Comparison of ENCODE assay signal across 9 mouse cellular contexts in the genomic region with DNA sequence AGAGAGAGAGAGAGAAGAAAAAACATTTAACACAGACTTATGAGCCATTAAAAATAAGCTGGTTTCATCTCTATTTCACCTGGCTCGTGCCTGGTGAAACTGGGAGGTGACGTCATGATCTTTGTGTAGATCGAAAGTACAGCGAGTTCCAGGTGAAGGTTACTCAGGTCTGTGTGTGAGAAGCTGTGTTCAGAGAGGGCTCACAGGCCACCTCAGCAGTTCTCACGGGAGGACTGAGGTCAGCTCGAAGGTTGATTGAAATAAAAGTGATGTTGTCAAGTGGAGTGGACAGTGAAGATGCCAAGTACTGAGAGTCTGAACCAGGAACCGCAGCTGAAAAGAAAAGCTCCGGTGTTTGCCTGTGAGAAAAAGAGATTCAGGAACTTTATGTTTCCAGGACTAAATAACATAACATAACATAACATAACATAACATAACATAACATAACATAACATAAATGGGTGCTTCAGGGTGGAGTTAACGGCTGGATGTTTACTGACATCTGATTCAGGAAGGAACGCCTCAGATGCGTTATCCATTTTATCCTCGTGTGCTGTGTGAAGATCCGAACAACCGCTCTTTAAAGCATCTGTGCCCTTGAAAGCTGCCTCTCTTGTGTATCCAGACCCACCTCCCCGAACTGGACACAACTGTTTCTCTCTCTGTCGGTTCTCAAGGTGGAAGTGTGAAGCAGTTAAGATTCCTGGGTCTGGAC. TPM values are rescaled to one million over a fixed set of nuclear protein-coding genes. Genes with fewer than 3 reads are reported as not detected.
DNase-seq lines count a peak whose midpoint lies in the region; ATAC-seq and TF ChIP-seq lines count a peak whose summit lies in the region.
"Had no signal": no experiment of that assay in that cellular context is flagged by ENCODE, and none has a peak within 500 bp of the region (broad histone marks: within the 10 kb centered on the region; RNA-seq: fewer than 3 reads in every experiment).

No protein-coding gene starts in this region.

- no peak for ATAC-seq in heart, embryonic 16.5 days (replicated peaks; ENCODE audit: extremely low read depth, insufficient read depth, low FRiP score)
- ATAC-seq in hindbrain, postnatal 0 days: no peak

- peak overlapping the region; percentile 57 for H3K9ac ChIP-seq in heart, embryonic 16.5 days (ENCODE audit: low read length)
- no peak overlapping the region for H3K9ac ChIP-seq in heart, adult 2 months (ENCODE audit: low read depth, low read length)
- no peak overlapping the region for H3K9ac ChIP-seq in hindbrain, postnatal 0 days (replicated peaks; ENCODE audit: low read length)

- H3K9me3 ChIP-seq in heart, embryonic 16.5 days (replicated peaks; ENCODE audit: control insufficient read depth, low read length): no peaks in the 10 kb centered on the region
- no peaks in the 10 kb centered on the region for H3K9me3 ChIP-seq in hindbrain, postnatal 0 days (ENCODE audit: low read length)

- H3K4me1 ChIP-seq in heart, embryonic 16.5 days (ENCODE audit: control insufficient read depth, insufficient read depth, low read length): peaks cover 3% of the 10 kb centered on the region
- no peaks in the 10 kb centered on the region for H3K4me1 ChIP-seq in heart, adult 2 months (ENCODE audit: control insufficient read depth, insufficient read depth, low read length)
- H3K4me1 ChIP-seq in hindbrain, postnatal 0 days (ENCODE audit: insufficient read depth, low read length): no peaks in the 10 kb centered on the region

- no peak for TF ChIP-seq EP300 in heart, adult 2 months (IDR thresholded peaks at IDR 0.05; ENCODE audit: insufficient read depth, low read depth, low read length)

- H3K27me3 ChIP-seq in heart, embryonic 16.5 days (ENCODE audit: control insufficient read depth, insufficient read depth, low read length): no peaks in the 10 kb centered on the region
- H3K27me3 ChIP-seq in heart, adult 2 months (ENCODE audit: control insufficient read depth, insufficient read depth, low read length): no peaks in the 10 kb centered on the region
- H3K27me3 ChIP-seq in hindbrain, postnatal 0 days (ENCODE audit: insufficient read depth, low read length): no peaks in the 10 kb centered on the region

- no peaks in the 10 kb centered on the region for H3K79me2 ChIP-seq in heart, adult 2 months (replicated peaks; ENCODE audit: control insufficient read depth, insufficient read depth, low read length)

- TF ChIP-seq CTCF in heart, adult 2 months (IDR thresholded peaks at IDR 0.05): no peak
- TF ChIP-seq CTCF in hindbrain, postnatal 0 days (IDR thresholded peaks at IDR 0.05; ENCODE audit: low read depth): no peak

- no peak for DNase-seq in heart, adult 2 months
- peak; percentile 66 for DNase-seq in T-cell, adult 2 months (ENCODE audit: low spot score)
- no peak for DNase-seq in hindbrain, postnatal 0 days (ENCODE audit: low spot score)
- peak; percentile 30 for DNase-seq in lung, postnatal 36 days
- no peak for DNase-seq in cerebellum, postnatal 4 days (ENCODE audit: low spot score in 2 of 2)
- no peak for DNase-seq in frontal cortex, postnatal 25 days (ENCODE audit: low spot score in 2 of 2)
- DNase-seq in layer of hippocampus, adult 8-10 months (ENCODE audit: low spot score in 2 of 2): no peak

- H3K4me3 ChIP-seq in heart, embryonic 16.5 days (ENCODE audit: low read length): peak overlapping the region; percentile 50
- H3K4me3 ChIP-seq in heart, adult 2 months: no peak overlapping the region
- no peak overlapping the region for H3K4me3 ChIP-seq in hindbrain, postnatal 0 days (ENCODE audit: low read length)

- no peak overlapping the region for H3K27ac ChIP-seq in heart, embryonic 16.5 days (ENCODE audit: low read length)
- H3K27ac ChIP-seq in heart, adult 2 months: no peak overlapping the region
- no peak overlapping the region for H3K27ac ChIP-seq in hindbrain, postnatal 0 days
- H3K27ac ChIP-seq: macrophage had no signal

- intact Hi-C loops in heart, adult 2 months (cut with DNase I): no loop called here

- no peak for TF ChIP-seq POLR2A in heart, adult 2 months (IDR thresholded peaks at IDR 0.05; ENCODE audit: insufficient read depth, low read depth, low read length)

- 54% methylated on average over 16 of the region's 16 CpGs for WGBS in heart, embryonic 16.5 days
- 59% methylated on average over 16 of the region's 16 CpGs for WGBS in heart, adult 2 months
- 82% methylated on average over 16 of the region's 16 CpGs for WGBS in hindbrain, postnatal 0 days

- H3K4me2 ChIP-seq in heart, embryonic 16.5 days (ENCODE audit: low read depth, low read length): peak overlapping the region; percentile 65
- peak overlapping the region; percentile 38; the same call in 1 of the 2 replicates for H3K4me2 ChIP-seq in hindbrain, postnatal 0 days (ENCODE audit: low read depth, low read length)

- no peaks in the 10 kb centered on the region for H3K36me3 ChIP-seq in heart, embryonic 16.5 days (ENCODE audit: control insufficient read depth, insufficient read depth)
- no peaks in the 10 kb centered on the region for H3K36me3 ChIP-seq in heart, adult 2 months (ENCODE audit: control insufficient read depth, insufficient read depth, low read length)
- no peaks in the 10 kb centered on the region for H3K36me3 ChIP-seq in hindbrain, postnatal 0 days (ENCODE audit: insufficient read depth, low read length)

RNA-seq across cellular contexts. Expression of a gene that starts 41.7 kb away (rescaled TPM):
- 3.8 and 3.9 TPM in 2 replicates for polyA plus RNA-seq in heart, embryonic 16.5 days (2015; fragmentation: Nextera tagmentation; extraction: Ambion mirVana)
- 1 to 10 TPM; 5.8 to 6.5 TPM for total RNA-seq in heart, adult 2 months (2021)
- polyA plus RNA-seq in heart, adult 2 months (2012; rRNA removed): 2.1 and 2.8 TPM in 2 replicates
- 2.7 and 4.0 TPM in 2 replicates for total RNA-seq in hindbrain, postnatal 0 days (2014; rRNA removed)
- 3.1 and 4.1 TPM in 2 replicates for polyA plus RNA-seq in hindbrain, postnatal 0 days (2015; fragmentation: Nextera tagmentation; extraction: Ambion mirVana)
- 1 to 10 TPM; 3.7 to 5.7 (median 4.4) TPM for total RNA-seq in layer of hippocampus, adult 8-10 months (2022)

Comparison
In these comparisons a context has a peak if more than half of its experiments do, and no peak if none do; other contexts are left out.
1. DNase-seq: peak in T-cell, adult 2 months (single experiment) and lung, postnatal 36 days (single experiment); none in heart, adult 2 months (0 of 2), hindbrain, postnatal 0 days (single experiment), cerebellum, postnatal 4 days (0 of 2), frontal cortex, postnatal 25 days (0 of 2) and layer of hippocampus, adult 8-10 months (0 of 2).